Mouse (Mus musculus): ENCODE measurements around the gene Psmb8. TPM values are rescaled to one million over a fixed set of nuclear protein-coding genes. Genes with fewer than 3 reads are reported as not detected.

The Psmb8 gene
- polyA plus RNA-seq, 1 experiment, result 130 TPM

- 85% methylated on average over 16 of the region's 16 CpGs for WGBS
- peaks cover 10% of the 10 kb centered on the region for H3K4me1 ChIP-seq (ENCODE audit: control insufficient read depth, insufficient read depth, low read length)
- TF ChIP-seq CTCF (IDR thresholded peaks at IDR 0.05; ENCODE audit: insufficient read depth, low read length), result no peak
- TF ChIP-seq POLR2A (IDR thresholded peaks at IDR 0.05; ENCODE audit: borderline replicate concordance, extremely low read depth, low read depth, low read length), result no peak
- DNase-seq, result no peak
- no peak overlapping the region for H3K4me3 ChIP-seq (replicated peaks; ENCODE audit: extremely low read depth, low read depth, low read length)
Observed at GRCm38 (mm10) chr17:34200772-34201505, 3.4 kb downstream of the Psmb8 start.

- 74% methylated on average over 7 of the region's 7 CpGs for WGBS
- TF ChIP-seq CTCF (IDR thresholded peaks at IDR 0.05; ENCODE audit: insufficient read depth, low read length) (no peak), POLR2A (IDR thresholded peaks at IDR 0.05; ENCODE audit: borderline replicate concordance, extremely low read depth, low read depth, low read length) (no peak)
Observed at GRCm38 (mm10) chr17:34201506-34202055, 4.1 kb downstream of the Psmb8 start.

GRCm38 (mm10) chr17:34202760-34203442 lies 5.4 kb downstream of the Psmb8 start:
- no peak for TF ChIP-seq POLR2A (IDR thresholded peaks at IDR 0.05; ENCODE audit: borderline replicate concordance, extremely low read depth, low read depth, low read length)
- DNase-seq, result no peak

More at GRCm38 (mm10) chr17:34201506-34202055, 4.1 kb downstream of the Psmb8 start:
- Histone ChIP-seq H3K4me1 (ENCODE audit: control insufficient read depth, insufficient read depth, low read length) (peaks cover 10% of the 10 kb centered on the region), H3K4me3 (replicated peaks; ENCODE audit: extremely low read depth, low read depth, low read length) (no peak overlapping the region)
- no peak for DNase-seq

GRCm38 (mm10) chr17:34203444-34203843 lies 5.9 kb downstream of the Psmb8 start, which contains the start of gene Tap2:
Gene Tap2, plus strand, starts transcription at chr17:34203527.
- DNase-seq, result no peak
- TF ChIP-seq CTCF (IDR thresholded peaks at IDR 0.05; ENCODE audit: insufficient read depth, low read length) (no peak), POLR2A (IDR thresholded peaks at IDR 0.05; ENCODE audit: borderline replicate concordance, extremely low read depth, low read depth, low read length) (no peak)
- Histone ChIP-seq H3K4me1 (ENCODE audit: control insufficient read depth, insufficient read depth, low read length) (peaks cover 10% of the 10 kb centered on the region), H3K4me3 (replicated peaks; ENCODE audit: extremely low read depth, low read depth, low read length) (peak within 1 kb of the TSS; percentile 95)
- 73% methylated on average over 5 of the region's 5 CpGs for WGBS

More at GRCm38 (mm10) chr17:34202760-34203442, 5.4 kb downstream of the Psmb8 start:
- no peak overlapping the region for H3K4me3 ChIP-seq (replicated peaks; ENCODE audit: extremely low read depth, low read depth, low read length)
- peaks cover 10% of the 10 kb centered on the region for H3K4me1 ChIP-seq (ENCODE audit: control insufficient read depth, insufficient read depth, low read length)
- WGBS, result 80% methylated on average over 4 of the region's 4 CpGs

GRCm38 (mm10) chr17:34204303-34205010 lies 6.9 kb downstream of the Psmb8 start:
- under 1% methylated on average over 44 of the region's 44 CpGs for WGBS
- peak overlapping the region; percentile 95 for H3K4me3 ChIP-seq (replicated peaks; ENCODE audit: extremely low read depth, low read depth, low read length)
- peaks cover 7% of the 10 kb centered on the region for H3K4me1 ChIP-seq (ENCODE audit: control insufficient read depth, insufficient read depth, low read length)
- DNase-seq, result peak; percentile 93
- TF ChIP-seq CTCF (IDR thresholded peaks at IDR 0.05; ENCODE audit: insufficient read depth, low read length) (peak; percentile 74), POLR2A (IDR thresholded peaks at IDR 0.05; ENCODE audit: borderline replicate concordance, extremely low read depth, low read depth, low read length) (peak; percentile 72; the same call in 1 of the 2 replicates)

GRCm38 (mm10) chr17:34205021-34205745 lies 7.7 kb downstream of the Psmb8 start:
- peaks cover 7% of the 10 kb centered on the region for H3K4me1 ChIP-seq (ENCODE audit: control insufficient read depth, insufficient read depth, low read length)
- TF ChIP-seq CTCF (IDR thresholded peaks at IDR 0.05; ENCODE audit: insufficient read depth, low read length) (no peak), POLR2A (IDR thresholded peaks at IDR 0.05; ENCODE audit: borderline replicate concordance, extremely low read depth, low read depth, low read length) (0 out of 2 replicates have a peak, but pooled peaks have one; percentile 3)
- H3K4me3 ChIP-seq (replicated peaks; ENCODE audit: extremely low read depth, low read depth, low read length), result peak overlapping the region; percentile 95
- WGBS, result 8% methylated on average over 18 of the region's 18 CpGs
- DNase-seq, result peak; percentile 37

- TF ChIP-seq POLR2A (IDR thresholded peaks at IDR 0.05; ENCODE audit: borderline replicate concordance, extremely low read depth, low read depth, low read length) (no peak), CTCF (IDR thresholded peaks at IDR 0.05; ENCODE audit: insufficient read depth, low read length) (peak; percentile 48)
- DNase-seq, result peak; percentile 41
- WGBS, result 16% methylated on average over 9 of the region's 9 CpGs
- Histone ChIP-seq H3K4me1 (ENCODE audit: control insufficient read depth, insufficient read depth, low read length) (peaks cover 7% of the 10 kb centered on the region), H3K4me3 (replicated peaks; ENCODE audit: extremely low read depth, low read depth, low read length) (peak overlapping the region; percentile 95)
Observed at GRCm38 (mm10) chr17:34205746-34206176, 8.2 kb downstream of the Psmb8 start.

GRCm38 (mm10) chr17:34206731-34207130 lies 9.2 kb downstream of the Psmb8 start:
- Histone ChIP-seq H3K4me1 (ENCODE audit: control insufficient read depth, insufficient read depth, low read length) (peaks cover 7% of the 10 kb centered on the region), H3K4me3 (replicated peaks; ENCODE audit: extremely low read depth, low read depth, low read length) (no peak overlapping the region)
- DNase-seq, result no peak
- WGBS, result 90% methylated on average over 5 of the region's 5 CpGs
- TF ChIP-seq CTCF (IDR thresholded peaks at IDR 0.05; ENCODE audit: insufficient read depth, low read length) (no peak), POLR2A (IDR thresholded peaks at IDR 0.05; ENCODE audit: borderline replicate concordance, extremely low read depth, low read depth, low read length) (no peak)

Measured in lung, adult 2 months (tissue).